Mouse (Mus musculus) neural tube, embryonic 11.5 days (tissue): ENCODE results near the gene Slc25a30. TPM values are rescaled to one million over a fixed set of nuclear protein-coding genes. Genes with fewer than 3 reads are reported as not detected.
"Not testable (repeated sequence)": the region's sequence is repeated elsewhere in the genome, so short reads cannot be mapped to it uniquely, and the experiment has no call there.

Experiments
- ATAC-seq: fragments of 200-750 bp; cut with Nextera tagmentation; 2 replicates; pipeline ENCODE4 v1.8.0; 2017; ENCODE audit warnings: moderate number of reproducible peaks, mild to moderate bottlenecking, moderate TSS enrichment, moderate library complexity; ENCODE audit not compliant: insufficient read depth, low FRiP score, low TSS enrichment
- DNase-seq: peaks from one replicate; pipeline ENCODE4 v3.0.0-alpha.2; 2015; ENCODE audit warnings: low spot score
- H3K27ac ChIP-seq: fragments of 300-500 bp; sonication (generic); 2 replicates; pipeline ENCODE4 v1.5.1; 2014; ENCODE audit warnings: low read depth, mild to moderate bottlenecking, low read length
- H3K27me3 ChIP-seq: fragments of 300-500 bp; sonication (generic); 2 replicates; pipeline ENCODE4 v1.6.1; 2014; ENCODE audit warnings: mild to moderate bottlenecking, low read length, mixed read lengths; ENCODE audit not compliant: control insufficient read depth, insufficient read depth
- H3K36me3 ChIP-seq: fragments of 300-500 bp; sonication (generic); 2 replicates; pipeline ENCODE4 v1.6.1; 2014; ENCODE audit warnings: mild to moderate bottlenecking, low read length, moderate library complexity, mixed read lengths; ENCODE audit not compliant: control insufficient read depth, insufficient read depth
- H3K4me1 ChIP-seq: fragments of 300-500 bp; sonication (generic); 2 replicates; pipeline ENCODE4 v1.6.1; 2014; ENCODE audit warnings: low read length, mixed read lengths; ENCODE audit not compliant: control insufficient read depth, insufficient read depth
- H3K4me2 ChIP-seq: fragments of 300-500 bp; sonication (generic); 2 replicates; pipeline ENCODE4 v1.6.1; 2014; ENCODE audit warnings: low read depth, mild to moderate bottlenecking, moderate library complexity
- H3K4me3 ChIP-seq: fragments of 300-500 bp; sonication (generic); 2 replicates; pipeline ENCODE4 v1.5.1; 2014; ENCODE audit warnings: low read depth, low read length
- H3K9ac ChIP-seq: fragments of 300-500 bp; sonication (generic); 2 replicates; pipeline ENCODE4 v1.6.1; 2014; ENCODE audit warnings: mild to moderate bottlenecking, low read length
- H3K9me3 ChIP-seq: fragments of 300-500 bp; sonication (generic); 2 replicates; pipeline ENCODE4 v1.6.1; 2016; ENCODE audit warnings: low read length; ENCODE audit not compliant: control insufficient read depth
- WGBS: fragments of 180-500 bp; shearing (Covaris S2); extraction: QIAGEN DNeasy Blood & Tissue Kit; methylation state at CpG from one replicate; pipeline ENCODE4 v1.1.7; 2014; 5-methylcytosine and 5-hydroxymethylcytosine counted together
- polyA plus RNA-seq: library from polyadenylated mRNA; unstranded; fragments of >200 nt; fragmentation: Nextera tagmentation; extraction: Ambion mirVana; gene quantifications from 2 replicates; pipeline ENCODE4 v1.2.1, GENCODE M21; 2014

Slc25a30 gene
- polyA plus RNA-seq, result 7.5 and 7.9 TPM in 2 replicates

DNA sequence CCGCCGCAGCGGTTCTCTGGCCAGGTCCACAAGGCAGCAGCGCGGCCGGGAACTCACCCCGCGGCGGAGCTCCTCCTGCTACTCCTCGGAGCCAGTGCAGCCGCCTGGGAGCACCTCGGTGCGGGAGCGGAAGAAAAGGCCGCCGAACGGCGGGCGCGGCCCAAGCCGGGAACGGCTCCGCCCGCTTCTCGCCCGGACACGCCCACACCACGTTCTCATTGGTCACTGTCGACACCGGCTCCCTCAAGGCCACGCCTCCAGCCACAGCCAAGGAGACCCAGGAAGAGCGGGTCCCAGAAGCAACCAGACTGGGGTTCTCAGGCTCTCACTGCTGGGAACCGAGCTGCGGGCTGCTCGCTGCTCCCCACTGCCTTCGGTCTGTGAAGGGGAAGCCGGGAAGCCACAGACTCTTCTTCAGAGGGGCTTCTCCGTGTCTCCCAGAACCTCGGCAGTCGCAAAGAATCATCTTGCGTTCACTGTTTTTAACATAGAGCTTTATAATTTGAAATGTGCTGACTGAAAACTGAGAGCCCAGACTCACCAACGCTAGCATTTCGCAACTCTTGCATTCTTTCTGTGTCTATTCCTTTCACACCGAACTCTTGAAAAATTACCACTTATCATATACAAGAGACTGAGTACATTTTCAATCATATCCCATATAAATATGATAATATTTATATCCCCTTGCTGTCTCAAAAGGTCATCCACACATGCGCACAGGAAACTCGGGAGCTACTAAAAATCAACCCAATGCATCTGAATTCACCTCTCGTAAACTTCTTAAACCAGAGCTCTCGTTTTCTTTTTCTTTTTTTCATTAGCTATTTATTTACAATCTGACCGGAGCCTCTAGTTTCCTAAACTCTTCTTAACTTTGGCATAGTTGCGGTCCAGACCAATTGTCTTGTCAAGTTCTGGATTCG is at the start of gene Slc25a30:
Gene Slc25a30, minus strand, starts transcription at position 170 of the 926 bp plus-strand sequence.
- WGBS, result 7% methylated on average over 51 of the region's 51 CpGs
- Histone ChIP-seq H3K9ac (peak within 1 kb of the TSS; percentile 74), H3K27ac (peak within 1 kb of the TSS; percentile 85), H3K4me1 (no peaks in the 10 kb centered on the region), H3K4me2 (peak within 1 kb of the TSS; percentile 61), H3K4me3 (peak within 1 kb of the TSS; percentile 73), H3K9me3 (no peaks in the 10 kb centered on the region), H3K36me3 (no peaks in the 10 kb centered on the region), H3K27me3 (no peaks in the 10 kb centered on the region)
- ATAC-seq (peak; percentile 99), DNase-seq (peak; percentile 96)

DNA sequence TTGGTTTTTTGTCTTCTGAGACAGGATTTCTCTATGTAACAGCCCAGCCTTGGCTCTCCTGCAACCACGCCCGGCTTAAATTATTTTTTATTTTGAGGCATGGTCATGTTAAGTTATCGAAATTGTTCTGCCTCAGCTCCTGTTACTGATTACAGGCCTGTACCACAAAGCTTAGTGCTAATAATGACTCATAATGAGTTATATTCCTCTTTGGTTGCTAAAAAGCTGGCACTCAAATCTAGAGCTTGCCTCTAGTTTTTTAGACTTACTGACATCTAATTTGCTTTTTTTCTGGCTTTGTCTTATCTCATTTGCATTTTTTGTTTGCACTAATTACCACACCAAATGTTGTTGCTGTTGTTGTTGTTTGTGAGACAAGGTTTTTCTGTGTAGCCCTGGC is 49.7 kb upstream of the Slc25a30 start:
- DNase-seq, result no peak
- peaks cover 5% of the 10 kb centered on the region; the same call in 1 of the 2 replicates for H3K4me1 ChIP-seq
- H3K4me2 ChIP-seq, result no peak overlapping the region
- H3K27me3 ChIP-seq, result no peaks in the 10 kb centered on the region
- no peak overlapping the region for H3K4me3 ChIP-seq
- ATAC-seq, result no peak
- no peak overlapping the region for H3K9ac ChIP-seq
- no peak overlapping the region for H3K27ac ChIP-seq
- H3K36me3 ChIP-seq, result no peaks in the 10 kb centered on the region
- 93% methylated on average over 3 of the region's 3 CpGs for WGBS
- no peaks in the 10 kb centered on the region for H3K9me3 ChIP-seq

DNA sequence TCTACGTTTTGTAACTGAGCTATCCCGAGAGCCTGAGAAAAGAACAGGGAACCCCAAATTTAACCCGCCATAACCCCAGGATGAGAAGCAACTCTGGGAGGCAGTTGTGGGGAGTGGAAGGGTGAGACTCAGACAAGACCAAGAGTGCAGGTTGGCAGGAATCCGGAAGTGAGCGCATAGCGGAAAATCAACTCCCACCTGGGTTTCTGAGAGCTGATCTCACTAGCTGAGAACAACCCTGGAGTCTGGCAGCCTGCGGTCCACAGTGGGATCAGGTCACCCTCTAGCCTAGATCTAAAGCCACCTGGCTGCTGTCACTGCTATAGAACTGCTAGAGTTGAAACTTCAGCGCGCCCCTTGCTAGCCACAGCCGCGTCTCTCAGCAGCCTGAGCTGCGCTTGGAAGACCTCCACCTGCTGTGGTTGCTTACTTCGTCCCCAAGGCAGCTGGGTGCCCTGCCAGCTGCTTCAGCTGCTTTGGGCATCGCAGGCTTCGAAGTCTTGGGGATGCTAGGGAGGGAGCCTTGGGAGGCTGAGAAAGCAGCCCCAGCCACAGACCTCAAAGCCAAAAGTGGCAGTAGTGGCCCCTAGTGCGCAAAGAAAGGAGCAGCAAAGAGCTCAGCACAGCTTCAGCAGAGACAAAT is 48.0 kb upstream of the Slc25a30 start:
- ATAC-seq (0 out of 2 replicates have a peak, but pooled peaks have one; percentile 15), DNase-seq (peak; percentile 46)
- WGBS, result under 1% methylated on average over 16 of the region's 16 CpGs
- Histone ChIP-seq H3K27ac (peak overlapping the region; percentile 79), H3K4me3 (peak overlapping the region; percentile 34), H3K27me3 (no peaks in the 10 kb centered on the region), H3K4me1 (peaks cover 5% of the 10 kb centered on the region; the same call in 1 of the 2 replicates), H3K9ac (peak overlapping the region; percentile 76), H3K4me2 (peak overlapping the region; percentile 99), H3K9me3 (no peaks in the 10 kb centered on the region), H3K36me3 (no peaks in the 10 kb centered on the region)

DNA sequence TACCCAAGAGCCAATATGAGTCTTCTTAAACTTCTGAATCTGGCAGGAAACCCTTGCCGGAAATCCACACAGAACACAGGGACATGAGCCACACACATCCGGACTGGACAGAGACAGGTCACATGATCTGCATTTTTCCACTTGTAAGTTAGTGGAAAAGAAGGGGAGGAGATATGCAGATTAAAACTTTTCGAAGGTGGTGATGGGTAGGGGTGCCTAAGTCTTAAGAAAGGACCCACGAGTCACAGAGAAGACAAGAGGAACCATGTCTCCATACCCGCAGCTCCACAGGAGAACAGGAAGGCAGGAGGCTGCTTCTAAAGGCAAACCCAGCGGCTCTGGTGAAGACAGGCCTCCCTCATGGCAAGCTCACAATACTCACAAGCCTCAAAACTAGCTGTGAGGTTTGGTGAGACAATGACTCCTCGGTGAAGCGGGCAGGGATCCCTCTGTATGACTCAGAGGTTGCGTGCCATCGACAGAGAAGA is 47.5 kb upstream of the Slc25a30 start:
- Histone ChIP-seq H3K4me3 (peak overlapping the region; percentile 34), H3K36me3 (no peaks in the 10 kb centered on the region), H3K4me2 (peak overlapping the region; percentile 99), H3K9ac (peak overlapping the region; percentile 76), H3K27ac (peak overlapping the region; percentile 79), H3K4me1 (peaks cover 5% of the 10 kb centered on the region), H3K27me3 (no peaks in the 10 kb centered on the region), H3K9me3 (no peaks in the 10 kb centered on the region)
- ATAC-seq (peak; percentile 87), DNase-seq (peak; percentile 73)
- WGBS, result 0% methylated on average over 10 of the region's 10 CpGs

DNA sequence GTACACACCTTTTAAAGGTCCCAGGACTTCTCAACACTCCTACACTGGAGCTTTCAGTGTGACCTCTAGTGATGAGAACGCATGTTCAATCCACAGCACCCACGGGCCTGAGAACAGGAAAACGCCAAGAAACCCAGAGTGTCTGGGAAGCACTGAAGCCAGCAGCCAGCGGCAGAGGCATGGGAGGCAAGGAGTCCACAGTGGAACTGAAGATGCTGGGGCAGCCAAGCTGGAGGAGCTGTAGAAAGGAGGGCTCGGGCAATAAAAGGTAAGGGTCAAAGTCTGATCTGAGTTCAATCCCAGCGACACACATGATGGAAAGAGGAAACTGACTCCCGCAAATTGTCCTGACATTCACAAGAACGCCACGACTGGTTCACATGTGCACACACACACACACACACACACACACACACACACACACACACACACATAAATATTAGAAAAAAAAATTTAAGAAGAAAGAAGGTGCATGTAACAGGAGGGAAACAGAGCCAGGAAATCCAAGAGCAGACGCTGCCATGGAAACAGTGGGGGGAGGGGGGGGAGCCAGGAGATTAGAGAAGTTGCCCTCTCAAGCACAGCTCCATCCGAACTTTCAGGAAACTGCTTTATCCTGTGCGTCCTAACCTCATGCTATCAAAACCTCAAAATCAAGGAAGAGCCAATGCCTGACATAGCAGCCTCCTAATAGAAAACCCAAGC is 46.9 kb upstream of the Slc25a30 start:
- no peaks in the 10 kb centered on the region for H3K36me3 ChIP-seq
- peak; percentile 41 for ATAC-seq
- peaks cover 6% of the 10 kb centered on the region for H3K27me3 ChIP-seq
- H3K9me3 ChIP-seq, result no peaks in the 10 kb centered on the region
- H3K4me1 ChIP-seq, result peaks cover 7% of the 10 kb centered on the region
- H3K27ac ChIP-seq, result peak overlapping the region; percentile 79; the same call in 1 of the 2 replicates
- 10% methylated on average over 12 of the region's 12 CpGs for WGBS
- H3K9ac ChIP-seq, result peak overlapping the region; percentile 76
- peak overlapping the region; percentile 99 for H3K4me2 ChIP-seq
- peak; percentile 65 for DNase-seq
- peak overlapping the region; percentile 34 for H3K4me3 ChIP-seq

DNA sequence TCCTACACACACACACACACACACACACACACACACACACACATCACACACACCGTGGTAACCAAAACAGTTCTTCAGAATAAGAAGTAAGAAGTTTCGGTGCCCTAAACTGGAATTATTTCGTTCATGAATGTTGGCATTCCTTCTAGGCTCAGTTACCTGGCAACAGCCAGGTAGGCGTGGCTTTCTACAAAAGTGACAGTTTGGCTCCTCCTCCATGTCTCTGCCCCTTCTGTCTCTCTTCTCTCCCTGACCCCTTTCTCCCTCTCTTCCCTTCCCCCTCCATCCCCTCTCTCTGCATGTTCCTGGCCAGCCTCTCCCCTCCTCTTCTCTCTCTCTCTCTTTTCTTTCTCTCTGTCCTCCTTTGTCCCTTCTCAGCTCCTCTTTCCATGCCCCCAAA is 46.1 kb upstream of the Slc25a30 start:
- Histone ChIP-seq H3K9me3 (no peaks in the 10 kb centered on the region), H3K27me3 (peaks cover 9% of the 10 kb centered on the region), H3K36me3 (no peaks in the 10 kb centered on the region), H3K4me1 (peaks cover 7% of the 10 kb centered on the region), H3K9ac (no peak overlapping the region), H3K4me3 (no peak overlapping the region), H3K27ac (no peak overlapping the region), H3K4me2 (peak overlapping the region; percentile 99; the same call in 1 of the 2 replicates)
- WGBS, result 40% methylated on average over 4 of the region's 4 CpGs
- no peak for ATAC-seq
- DNase-seq, result no peak

DNA sequence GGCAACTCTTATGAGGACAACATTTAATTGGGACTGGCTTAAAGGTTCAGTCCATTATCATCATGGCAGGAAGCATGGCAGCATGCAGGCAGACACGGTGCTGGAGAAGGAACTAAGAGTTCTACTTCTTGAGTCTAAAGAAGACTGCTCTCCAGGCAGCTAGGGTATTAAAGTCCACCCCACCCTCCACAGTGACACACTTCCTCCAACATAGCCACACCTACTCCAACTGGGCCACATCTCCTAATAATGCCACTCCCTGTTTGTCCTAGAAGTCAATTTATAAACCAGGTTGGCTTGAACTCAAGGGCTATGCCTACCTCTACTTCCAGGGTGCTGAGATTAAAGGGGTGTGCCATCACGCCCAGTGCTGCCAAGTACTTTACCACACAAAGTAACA is 45.2 kb upstream of the Slc25a30 start:
- Histone ChIP-seq H3K36me3 (no peaks in the 10 kb centered on the region), H3K4me3 (no peak overlapping the region), H3K9me3 (no peaks in the 10 kb centered on the region), H3K27ac (no peak overlapping the region), H3K27me3 (peaks cover 9% of the 10 kb centered on the region), H3K4me1 (peaks cover 7% of the 10 kb centered on the region), H3K9ac (no peak overlapping the region), H3K4me2 (no peak overlapping the region)
- no peak for ATAC-seq
- WGBS, result 91% methylated on average over 2 of the region's 2 CpGs
- no peak for DNase-seq

DNA sequence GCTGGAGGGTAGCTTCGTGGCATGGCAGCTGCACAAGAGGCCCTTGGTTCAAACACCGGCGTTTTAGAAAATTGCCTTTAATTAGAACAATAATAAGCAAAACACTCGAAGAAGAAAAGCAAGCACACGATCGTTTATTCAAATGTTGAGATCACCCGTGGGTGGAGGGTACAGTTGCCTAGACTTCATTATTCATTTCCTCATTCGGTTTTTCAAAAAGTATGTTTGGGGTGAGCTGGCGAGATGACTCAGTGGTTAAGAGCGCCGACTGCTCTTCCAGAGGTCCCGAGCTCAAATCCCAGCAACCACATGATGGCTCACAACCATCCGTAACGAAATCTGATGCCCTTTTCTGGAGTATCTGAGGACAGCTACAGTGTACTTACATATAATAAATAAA is 43.0 kb upstream of the Slc25a30 start:
- not testable (repeated sequence) for H3K9me3 ChIP-seq, H3K4me1 ChIP-seq, H3K4me2 ChIP-seq, H3K4me3 ChIP-seq, DNase-seq, H3K9ac ChIP-seq, H3K36me3 ChIP-seq, H3K27me3 ChIP-seq, ATAC-seq, H3K27ac ChIP-seq
- 67% methylated on average over 14 of the region's 14 CpGs for WGBS
